Mouse (Mus musculus) liver, embryonic 14.5 days (tissue): ENCODE results near the gene Scd4. TPM values are rescaled to one million over a fixed set of nuclear protein-coding genes. Genes with fewer than 3 reads are reported as not detected.

Source experiments
- ATAC-seq: fragments of 200-750 bp; cut with Nextera tagmentation; 2 replicates; pipeline ENCODE4 v1.8.0; 2017; ENCODE audit warnings: moderate number of reproducible peaks, mild to moderate bottlenecking, moderate library complexity; ENCODE audit not compliant: insufficient read depth
- DNase-seq, 3 experiments: peaks; one replicate each; pipeline ENCODE4 v3.0.0-alpha.2; 2012 to 2013; ENCODE audit warnings: low read depth in 3 of 3, low spot score in 3 of 3
- H3K27ac ChIP-seq: fragments of 300-500 bp; sonication (generic); 2 replicates; pipeline ENCODE4 v1.5.1; 2014; ENCODE audit warnings: moderate library complexity, mild to moderate bottlenecking, control low read depth, inconsistent platforms
- H3K27me3 ChIP-seq: fragments of 300-500 bp; sonication (generic); 2 replicates; pipeline ENCODE4 v1.6.1; 2014; ENCODE audit warnings: mild to moderate bottlenecking, low read length, moderate library complexity; ENCODE audit not compliant: control insufficient read depth, insufficient read depth
- H3K36me3 ChIP-seq: fragments of 300-500 bp; sonication (generic); replicated peaks from 2 replicates; pipeline ENCODE4 v1.6.1; 2014; ENCODE audit warnings: low read depth; ENCODE audit not compliant: control insufficient read depth, insufficient read depth
- H3K4me1 ChIP-seq, 2 experiments: fragments of 200-500 bp in 1 of 2; fragments of 300-500 bp in 1 of 2; sonication (generic) in 1 of 2; replicated peaks; 2 replicates each; pipeline ENCODE4 v1.6.1; 2012 to 2014; ENCODE audit warnings: antibody characterized with exemption in 1 of 2, inconsistent platforms in 1 of 2, low read length in 1 of 2; ENCODE audit not compliant: control insufficient read depth in 2 of 2, insufficient read depth in 2 of 2
- H3K4me2 ChIP-seq: fragments of 300-500 bp; sonication (generic); 2 replicates; pipeline ENCODE4 v1.6.1; 2014; ENCODE audit warnings: low read depth, mild to moderate bottlenecking, control low read depth, moderate library complexity
- H3K4me3 ChIP-seq, 2 experiments: fragments of 200-500 bp in 1 of 2; fragments of 300-500 bp in 1 of 2; sonication (generic) in 1 of 2; 2 replicates each; pipeline ENCODE4 v1.5.1; 2012 to 2014; ENCODE audit warnings: low read depth in 2 of 2, low read length in 2 of 2, mild to moderate bottlenecking in 2 of 2, control low read depth in 1 of 2, inconsistent platforms in 1 of 2, moderate library complexity in 1 of 2; ENCODE audit not compliant: insufficient read depth in 1 of 2
- H3K9ac ChIP-seq: fragments of 300-500 bp; sonication (generic); replicated peaks from 2 replicates; pipeline ENCODE4 v1.6.1; 2014; ENCODE audit warnings: mild to moderate bottlenecking, control low read depth, moderate library complexity
- H3K9me3 ChIP-seq: fragments of 300-500 bp; sonication (generic); 2 replicates; pipeline ENCODE4 v1.6.1; 2016; ENCODE audit warnings: low read length, mixed read lengths; ENCODE audit not compliant: control insufficient read depth
- CTCF ChIP-seq: IDR thresholded peaks from 2 replicates; pipeline ENCODE4 v1.5.1; 2016; ENCODE audit warnings: antibody characterized with exemption, low read depth, control low read depth
- EP300 ChIP-seq: IDR thresholded peaks from 2 replicates; pipeline ENCODE4 v1.6.1; 2016; ENCODE audit warnings: antibody characterized with exemption, low read depth
- WGBS: fragments of 180-500 bp; shearing (Covaris S2); extraction: QIAGEN DNeasy Blood & Tissue Kit; methylation state at CpG from one replicate; pipeline ENCODE4 v1.1.7; 2014; ENCODE audit not compliant: insufficient replicate concordance; 5-methylcytosine and 5-hydroxymethylcytosine counted together
- polyA plus RNA-seq, 2 experiments: library from polyadenylated mRNA; depleted of rRNA in 1 of 2; stranded (reverse) in 1 of 2; unstranded in 1 of 2; fragments of >200 nt; fragmentation: Nextera tagmentation in 1 of 2; extraction: Ambion mirVana in 1 of 2; gene quantifications; 2 replicates each; pipeline versions ENCODE4 v1.2.1 to v1.2.3; 2012 to 2014

The Scd4 gene
- polyA plus RNA-seq, 2 experiments: 0.04 TPM; not detected in 1

- Histone ChIP-seq H3K27ac (peak within 1 kb of the TSS; percentile 59), H3K27me3 (no peaks in the 10 kb centered on the region), H3K4me3 (peak within 1 kb of the TSS; percentile 77 to 81), H3K9me3 (no peaks in the 10 kb centered on the region), H3K4me2 (peak within 1 kb of the TSS; percentile 89), H3K36me3 (peaks cover 21% of the 10 kb centered on the region), H3K4me1 (peaks cover 34 to 51% of the 10 kb centered on the region in 2 experiments), H3K9ac (peak within 1 kb of the TSS; percentile 83)
- 3% methylated on average over 21 of the region's 21 CpGs for WGBS
- ATAC-seq: peak; percentile 22; the same call in 1 of the 2 replicates
- no peak for TF ChIP-seq CTCF
- no peak for TF ChIP-seq EP300
- no peak for DNase-seq
These were observed 39.7 kb upstream of the Scd4 start, which contains the start of gene Scd2 for GRCm38 (mm10) chr19:44292941-44293768. Scd2 (plus strand) TSS chr19:44293674.

GRCm38 (mm10) chr19:44293769-44294551, 38.9 kb upstream of the Scd4 start:
- peaks cover 29% of the 10 kb centered on the region for H3K36me3 ChIP-seq
- TF ChIP-seq EP300 (no peak), CTCF (peak; percentile 42; the same call in 1 of the 2 replicates)
- no peaks in the 10 kb centered on the region for H3K9me3 ChIP-seq
- H3K4me3 ChIP-seq: peak overlapping the region; percentile 77 to 81
- ATAC-seq: peak; percentile 92
- peak overlapping the region; percentile 89 for H3K4me2 ChIP-seq
- H3K4me1 ChIP-seq: peaks cover 40 to 59% of the 10 kb centered on the region in 2 experiments
- WGBS: under 1% methylated on average over 30 of the region's 31 CpGs
- no peaks in the 10 kb centered on the region for H3K27me3 ChIP-seq
- peak overlapping the region; percentile 59 for H3K27ac ChIP-seq
- DNase-seq: peak; percentile 88 to 93 (median 90)
- peak overlapping the region; percentile 83 for H3K9ac ChIP-seq

- H3K36me3 ChIP-seq: peaks cover 33% of the 10 kb centered on the region
- no peaks in the 10 kb centered on the region for H3K9me3 ChIP-seq
- H3K9ac ChIP-seq: peak overlapping the region; percentile 83
- peak overlapping the region; percentile 59 for H3K27ac ChIP-seq
- H3K27me3 ChIP-seq: no peaks in the 10 kb centered on the region
- TF ChIP-seq EP300 (no peak), CTCF (peak; percentile 99)
- WGBS: under 1% methylated on average over 14 of the region's 14 CpGs
- ATAC-seq: peak; percentile 19; the same call in 1 of the 2 replicates
- H3K4me2 ChIP-seq: peak overlapping the region; percentile 89
- peak; percentile 78 to 84 (median 81) for DNase-seq
- H3K4me1 ChIP-seq: peaks cover 40 to 62% of the 10 kb centered on the region in 2 experiments
- peak overlapping the region; percentile 77 to 81 for H3K4me3 ChIP-seq
These were observed 38.3 kb upstream of the Scd4 start for GRCm38 (mm10) chr19:44294588-44295041.

- Histone ChIP-seq H3K27ac (peak overlapping the region; percentile 49), H3K36me3 (peaks cover 40% of the 10 kb centered on the region), H3K9me3 (no peaks in the 10 kb centered on the region), H3K27me3 (no peaks in the 10 kb centered on the region), H3K9ac (peak overlapping the region; percentile 83), H3K4me1 (peaks cover 45 to 67% of the 10 kb centered on the region in 2 experiments), H3K4me2 (peak overlapping the region; percentile 89), H3K4me3 (peak overlapping the region; percentile 77 to 81)
- 11% methylated on average over 3 of the region's 3 CpGs for WGBS
- TF ChIP-seq EP300 (no peak), CTCF (no peak)
- DNase-seq (no peak), ATAC-seq (no peak)
These were observed 37.6 kb upstream of the Scd4 start for GRCm38 (mm10) chr19:44295251-44295650.
